Mouse (Mus musculus): ENCODE results near the gene Rnf128. TPM values are rescaled to one million over a fixed set of nuclear protein-coding genes. Genes with fewer than 3 reads are reported as not detected.

Gene Rnf128
- polyA plus RNA-seq (2014; fragmentation: Nextera tagmentation; extraction: Ambion mirVana), result 1.2 TPM in 2 replicates

GRCm38 (mm10) chrX:139562925-139563461 is at the start of gene Rnf128:
Gene Rnf128, plus strand, starts transcription at chrX:139563316.
- whole genome bisulfite sequencing, result 78% methylated on average over 8 of the region's 8 CpGs
- Histone ChIP-seq H3K9ac (ENCODE audit: low read length) (no peak within 1 kb of the TSS), H3K4me2 (no peak within 1 kb of the TSS), H3K27ac (ENCODE audit: low read depth, low read length) (no peak within 1 kb of the TSS), H3K27me3 (ENCODE audit: control insufficient read depth, insufficient read depth, low read length) (no peaks in the 10 kb centered on the region; the same call in 1 of the 2 replicates), H3K4me3 (ENCODE audit: low read depth, low read length) (no peak within 1 kb of the TSS), H3K4me1 (ENCODE audit: control insufficient read depth, insufficient read depth, low read length) (no peaks in the 10 kb centered on the region), H3K9me3 (ENCODE audit: control insufficient read depth, low read length) (no peaks in the 10 kb centered on the region), H3K36me3 (ENCODE audit: control insufficient read depth, insufficient read depth, low read length) (no peaks in the 10 kb centered on the region)
- no peak for DNase-seq (ENCODE audit: low spot score, missing footprints)
- no peak for ATAC-seq (ENCODE audit: low FRiP score)

- Histone ChIP-seq H3K36me3 (ENCODE audit: control insufficient read depth, insufficient read depth, low read length) (no peaks in the 10 kb centered on the region), H3K27me3 (ENCODE audit: control insufficient read depth, insufficient read depth, low read length) (no peaks in the 10 kb centered on the region), H3K9ac (ENCODE audit: low read length) (no peak overlapping the region), H3K27ac (ENCODE audit: low read depth, low read length) (no peak overlapping the region), H3K9me3 (ENCODE audit: control insufficient read depth, low read length) (no peaks in the 10 kb centered on the region), H3K4me3 (ENCODE audit: low read depth, low read length) (no peak overlapping the region), H3K4me2 (no peak overlapping the region), H3K4me1 (ENCODE audit: control insufficient read depth, insufficient read depth, low read length) (no peaks in the 10 kb centered on the region)
- DNase-seq (ENCODE audit: low spot score, missing footprints) (no peak), ATAC-seq (ENCODE audit: low FRiP score) (no peak)
- 79% methylated on average over 2 of the region's 2 CpGs for WGBS
These were observed 47.0 kb upstream of the Rnf128 start for GRCm38 (mm10) chrX:139516156-139516555.

- Histone ChIP-seq H3K27me3 (ENCODE audit: control insufficient read depth, insufficient read depth, low read length) (no peaks in the 10 kb centered on the region), H3K9me3 (ENCODE audit: control insufficient read depth, low read length) (no peaks in the 10 kb centered on the region), H3K4me3 (ENCODE audit: low read depth, low read length) (no peak overlapping the region), H3K9ac (ENCODE audit: low read length) (no peak overlapping the region), H3K4me2 (no peak overlapping the region), H3K27ac (ENCODE audit: low read depth, low read length) (no peak overlapping the region), H3K4me1 (ENCODE audit: control insufficient read depth, insufficient read depth, low read length) (no peaks in the 10 kb centered on the region), H3K36me3 (ENCODE audit: control insufficient read depth, insufficient read depth, low read length) (no peaks in the 10 kb centered on the region)
- ATAC-seq (ENCODE audit: low FRiP score) (no peak), DNase-seq (ENCODE audit: low spot score, missing footprints) (no peak)
- 83% methylated on average over 2 of the region's 2 CpGs for WGBS
These were observed 43.9 kb upstream of the Rnf128 start for GRCm38 (mm10) chrX:139519251-139519650.

GRCm38 (mm10) chrX:139524303-139525091 is 38.6 kb upstream of the Rnf128 start:
- Histone ChIP-seq H3K9me3 (ENCODE audit: control insufficient read depth, low read length) (no peaks in the 10 kb centered on the region), H3K4me2 (no peak overlapping the region), H3K36me3 (ENCODE audit: control insufficient read depth, insufficient read depth, low read length) (no peaks in the 10 kb centered on the region), H3K4me1 (ENCODE audit: control insufficient read depth, insufficient read depth, low read length) (no peaks in the 10 kb centered on the region), H3K27ac (ENCODE audit: low read depth, low read length) (no peak overlapping the region), H3K27me3 (ENCODE audit: control insufficient read depth, insufficient read depth, low read length) (no peaks in the 10 kb centered on the region), H3K9ac (ENCODE audit: low read length) (no peak overlapping the region), H3K4me3 (ENCODE audit: low read depth, low read length) (no peak overlapping the region)
- 73% methylated on average over 5 of the region's 5 CpGs for WGBS
- ATAC-seq (ENCODE audit: low FRiP score) (no peak), DNase-seq (ENCODE audit: low spot score, missing footprints) (no peak)

GRCm38 (mm10) chrX:139525724-139526123 is 37.4 kb upstream of the Rnf128 start:
- H3K36me3 ChIP-seq (ENCODE audit: control insufficient read depth, insufficient read depth, low read length), result no peaks in the 10 kb centered on the region
- ATAC-seq (ENCODE audit: low FRiP score), result no peak
- H3K9ac ChIP-seq (ENCODE audit: low read length), result no peak overlapping the region
- no peak overlapping the region for H3K4me3 ChIP-seq (ENCODE audit: low read depth, low read length)
- DNase-seq (ENCODE audit: low spot score, missing footprints), result no peak
- no peaks in the 10 kb centered on the region for H3K9me3 ChIP-seq (ENCODE audit: control insufficient read depth, low read length)
- WGBS, result 93% methylated on average over 2 of the region's 2 CpGs
- H3K4me1 ChIP-seq (ENCODE audit: control insufficient read depth, insufficient read depth, low read length), result no peaks in the 10 kb centered on the region
- no peaks in the 10 kb centered on the region for H3K27me3 ChIP-seq (ENCODE audit: control insufficient read depth, insufficient read depth, low read length)
- no peak overlapping the region for H3K27ac ChIP-seq (ENCODE audit: low read depth, low read length)
- H3K4me2 ChIP-seq, result no peak overlapping the region

GRCm38 (mm10) chrX:139526984-139527383 is 36.1 kb upstream of the Rnf128 start:
- WGBS, result 90% methylated on average over 4 of the region's 4 CpGs
- Histone ChIP-seq H3K36me3 (ENCODE audit: control insufficient read depth, insufficient read depth, low read length) (no peaks in the 10 kb centered on the region), H3K27ac (ENCODE audit: low read depth, low read length) (no peak overlapping the region), H3K4me1 (ENCODE audit: control insufficient read depth, insufficient read depth, low read length) (no peaks in the 10 kb centered on the region), H3K4me3 (ENCODE audit: low read depth, low read length) (no peak overlapping the region), H3K9ac (ENCODE audit: low read length) (no peak overlapping the region), H3K9me3 (ENCODE audit: control insufficient read depth, low read length) (no peaks in the 10 kb centered on the region), H3K4me2 (no peak overlapping the region), H3K27me3 (ENCODE audit: control insufficient read depth, insufficient read depth, low read length) (no peaks in the 10 kb centered on the region)
- no peak for ATAC-seq (ENCODE audit: low FRiP score)
- DNase-seq (ENCODE audit: low spot score, missing footprints), result no peak

GRCm38 (mm10) chrX:139529678-139530077 is 33.4 kb upstream of the Rnf128 start:
- H3K27ac ChIP-seq (ENCODE audit: low read depth, low read length), result no peak overlapping the region
- H3K27me3 ChIP-seq (ENCODE audit: control insufficient read depth, insufficient read depth, low read length), result no peaks in the 10 kb centered on the region
- DNase-seq (ENCODE audit: low spot score, missing footprints) (no peak), ATAC-seq (ENCODE audit: low FRiP score) (no peak)
- no peak overlapping the region for H3K4me3 ChIP-seq (ENCODE audit: low read depth, low read length)
- H3K4me2 ChIP-seq, result no peak overlapping the region
- no peaks in the 10 kb centered on the region for H3K36me3 ChIP-seq (ENCODE audit: control insufficient read depth, insufficient read depth, low read length)
- no peak overlapping the region for H3K9ac ChIP-seq (ENCODE audit: low read length)
- no peaks in the 10 kb centered on the region for H3K9me3 ChIP-seq (ENCODE audit: control insufficient read depth, low read length)
- no peaks in the 10 kb centered on the region for H3K4me1 ChIP-seq (ENCODE audit: control insufficient read depth, insufficient read depth, low read length)

GRCm38 (mm10) chrX:139532293-139532692 is 30.8 kb upstream of the Rnf128 start:
- no peak overlapping the region for H3K4me3 ChIP-seq (ENCODE audit: low read depth, low read length)
- DNase-seq (ENCODE audit: low spot score, missing footprints) (no peak), ATAC-seq (ENCODE audit: low FRiP score) (no peak)
- H3K9ac ChIP-seq (ENCODE audit: low read length), result no peak overlapping the region
- H3K36me3 ChIP-seq (ENCODE audit: control insufficient read depth, insufficient read depth, low read length), result no peaks in the 10 kb centered on the region
- no peak overlapping the region for H3K4me2 ChIP-seq
- no peaks in the 10 kb centered on the region for H3K4me1 ChIP-seq (ENCODE audit: control insufficient read depth, insufficient read depth, low read length)
- 74% methylated on average over 4 of the region's 4 CpGs for WGBS
- H3K27ac ChIP-seq (ENCODE audit: low read depth, low read length), result no peak overlapping the region
- no peaks in the 10 kb centered on the region for H3K27me3 ChIP-seq (ENCODE audit: control insufficient read depth, insufficient read depth, low read length)
- H3K9me3 ChIP-seq (ENCODE audit: control insufficient read depth, low read length), result no peaks in the 10 kb centered on the region

- Histone ChIP-seq H3K4me2 (no peak overlapping the region), H3K9me3 (ENCODE audit: control insufficient read depth, low read length) (no peaks in the 10 kb centered on the region), H3K27me3 (ENCODE audit: control insufficient read depth, insufficient read depth, low read length) (no peaks in the 10 kb centered on the region; the same call in 1 of the 2 replicates), H3K36me3 (ENCODE audit: control insufficient read depth, insufficient read depth, low read length) (no peaks in the 10 kb centered on the region), H3K4me3 (ENCODE audit: low read depth, low read length) (no peak overlapping the region), H3K4me1 (ENCODE audit: control insufficient read depth, insufficient read depth, low read length) (no peaks in the 10 kb centered on the region), H3K27ac (ENCODE audit: low read depth, low read length) (no peak overlapping the region), H3K9ac (ENCODE audit: low read length) (no peak overlapping the region)
- no peak for ATAC-seq (ENCODE audit: low FRiP score)
- DNase-seq (ENCODE audit: low spot score, missing footprints), result no peak
- WGBS, result 78% methylated on average over 5 of the region's 5 CpGs
These were observed 25.3 kb upstream of the Rnf128 start for GRCm38 (mm10) chrX:139537641-139538397.
